ENCODE assay signal across 18 mouse cellular contexts in genomic region chr15:98726079-98726478, GRCm38 (mm10). TPM values are rescaled to one million over a fixed set of nuclear protein-coding genes. Genes with fewer than 3 reads are reported as not detected.
A peak's percentile ranks its signal among the peaks of the same experiment; 100 is the strongest.
DNase-seq lines count a peak whose midpoint lies in the region; ATAC-seq lines count a peak whose summit lies in the region.
"Had no signal": no experiment of that assay in that cellular context is flagged by ENCODE, and none has a peak within 500 bp of the region (broad histone marks: within the 10 kb centered on the region; RNA-seq: fewer than 3 reads in every experiment).

No protein-coding gene starts in this region.

- H3K9me3 ChIP-seq in midbrain, embryonic 11.5 days (ENCODE audit: control insufficient read depth, low read length), result no peaks in the 10 kb centered on the region
- no peaks in the 10 kb centered on the region for H3K9me3 ChIP-seq in midbrain, embryonic 16.5 days (replicated peaks; ENCODE audit: control insufficient read depth, low read length, poor library complexity, severe bottlenecking)
- H3K9me3 ChIP-seq: midbrain, embryonic 15.5 days; neural tube, embryonic 13.5 days; stomach, embryonic 15.5 days had no signal

- H3K27ac ChIP-seq in midbrain, embryonic 11.5 days (ENCODE audit: low read depth, low read length), result no peak overlapping the region
- H3K27ac ChIP-seq in midbrain, embryonic 16.5 days (ENCODE audit: low read length), result no peak overlapping the region
- H3K27ac ChIP-seq: macrophage; midbrain, embryonic 15.5 days; neural tube, embryonic 13.5 days; stomach, embryonic 15.5 days had no signal

- peaks cover 11% of the 10 kb centered on the region; the same call in 1 of the 2 replicates for H3K4me1 ChIP-seq in midbrain, embryonic 11.5 days (ENCODE audit: control insufficient read depth, insufficient read depth, low read length)
- H3K4me1 ChIP-seq in midbrain, embryonic 16.5 days (ENCODE audit: control insufficient read depth, insufficient read depth, low read length), result peaks cover 11% of the 10 kb centered on the region

- DNase-seq in kidney, adult 9 months, result peak; percentile 55
- DNase-seq in kidney, postnatal 10 days, result no peak
- peak; percentile 67 for DNase-seq in midbrain, embryonic 11.5 days (ENCODE audit: low spot score, missing footprints)
- DNase-seq in kidney, postnatal 25 days, result peak; percentile 30 to 74
- no peak for DNase-seq in thymus, adult 18-20 months
- no peak for DNase-seq in left cerebral cortex, adult 9 months (ENCODE audit: low spot score in 2 of 2)
- DNase-seq: B cell, adult 2 months; gastrocnemius, postnatal 10 days; left cerebral cortex, postnatal 4 days; retina, postnatal 1 day had no signal

- H3K9ac ChIP-seq in midbrain, embryonic 11.5 days (ENCODE audit: low read length), result no peak overlapping the region
- no peak overlapping the region for H3K9ac ChIP-seq in midbrain, embryonic 16.5 days (ENCODE audit: low read depth, low read length)
- H3K9ac ChIP-seq: midbrain, embryonic 15.5 days; stomach, embryonic 15.5 days had no signal

- 84% methylated on average over 4 of the region's 4 CpGs for WGBS in midbrain, embryonic 11.5 days
- 71% methylated on average over 4 of the region's 4 CpGs for WGBS in midbrain, embryonic 16.5 days

- ATAC-seq in midbrain, embryonic 11.5 days (ENCODE audit: low FRiP score), result no peak
- ATAC-seq in midbrain, embryonic 16.5 days, result no peak
- ATAC-seq: activated CD4-positive, CD25-positive, alpha-beta regulatory T cell, adult 4 months; midbrain, embryonic 15.5 days had no signal

- no peak overlapping the region for H3K4me3 ChIP-seq in midbrain, embryonic 11.5 days (ENCODE audit: low read depth, low read length)
- H3K4me3 ChIP-seq in midbrain, embryonic 16.5 days (ENCODE audit: low read depth, low read length), result no peak overlapping the region
- H3K4me3 ChIP-seq: midbrain, embryonic 15.5 days had no signal

- H3K4me2 ChIP-seq in midbrain, embryonic 11.5 days, result no peak overlapping the region
- H3K4me2 ChIP-seq in midbrain, embryonic 16.5 days (ENCODE audit: low read length), result no peak overlapping the region
- H3K4me2 ChIP-seq: midbrain, embryonic 15.5 days had no signal

- H3K27me3 ChIP-seq in midbrain, embryonic 11.5 days (ENCODE audit: control insufficient read depth, insufficient read depth, low read length), result peaks cover 7% of the 10 kb centered on the region
- H3K27me3 ChIP-seq in midbrain, embryonic 16.5 days (ENCODE audit: control insufficient read depth, insufficient read depth, low read depth, low read length), result peaks cover 14% of the 10 kb centered on the region
- H3K27me3 ChIP-seq: stomach, embryonic 15.5 days had no signal

- no peaks in the 10 kb centered on the region for H3K36me3 ChIP-seq in midbrain, embryonic 11.5 days (ENCODE audit: control insufficient read depth, insufficient read depth, low read length)
- no peaks in the 10 kb centered on the region for H3K36me3 ChIP-seq in midbrain, embryonic 16.5 days (ENCODE audit: control insufficient read depth, insufficient read depth, low read length)
- H3K36me3 ChIP-seq: midbrain, embryonic 15.5 days; neural tube, embryonic 13.5 days; stomach, embryonic 15.5 days had no signal

RNA-seq across cellular contexts. Expression of gene Fkbp11, which starts 1.9 kb away (rescaled TPM):
- polyA plus RNA-seq in midbrain, embryonic 11.5 days (2014; fragmentation: Nextera tagmentation; extraction: Ambion mirVana), result 10.3 and 10.5 TPM in 2 replicates
- 2.3 and 4.0 TPM in 2 replicates for polyA plus RNA-seq in midbrain, embryonic 16.5 days (2015; fragmentation: Nextera tagmentation; extraction: Ambion mirVana)

RNA-seq across cellular contexts. Expression of gene Ccdc65, which starts 18.1 kb away (rescaled TPM):
- polyA plus RNA-seq in midbrain, embryonic 11.5 days (2014; fragmentation: Nextera tagmentation; extraction: Ambion mirVana), result 0.71 and 1.4 TPM in 2 replicates
- polyA plus RNA-seq in midbrain, embryonic 16.5 days (2015; fragmentation: Nextera tagmentation; extraction: Ambion mirVana), result 9.3 and 12.0 TPM in 2 replicates
- polyA plus RNA-seq: erythroblast, embryonic 14.5 days had no signal

RNA-seq across cellular contexts. Expression of gene Arf3, which starts 36.9 kb away (rescaled TPM):
- polyA plus RNA-seq in midbrain, embryonic 11.5 days (2014; fragmentation: Nextera tagmentation; extraction: Ambion mirVana), result 28.1 and 33.4 TPM in 2 replicates
- 96.4 and 102 TPM in 2 replicates for polyA plus RNA-seq in midbrain, embryonic 16.5 days (2015; fragmentation: Nextera tagmentation; extraction: Ambion mirVana)

RNA-seq across cellular contexts. Expression of gene Rnd1, which starts 48.8 kb away (rescaled TPM):
- polyA plus RNA-seq in midbrain, embryonic 11.5 days (2014; fragmentation: Nextera tagmentation; extraction: Ambion mirVana), result 6.1 and 6.3 TPM in 2 replicates
- polyA plus RNA-seq in midbrain, embryonic 16.5 days (2015; fragmentation: Nextera tagmentation; extraction: Ambion mirVana), result 15.5 and 19.8 TPM in 2 replicates
- polyA plus RNA-seq: erythroblast, embryonic 14.5 days had no signal

RNA-seq across cellular contexts. Expression of gene Wnt10b, which starts 51.9 kb away (rescaled TPM):
- 0.30 and 0.40 TPM in 2 replicates for polyA plus RNA-seq in midbrain, embryonic 11.5 days (2014; fragmentation: Nextera tagmentation; extraction: Ambion mirVana)
- not detected in 2 replicates for polyA plus RNA-seq in midbrain, embryonic 16.5 days (2015; fragmentation: Nextera tagmentation; extraction: Ambion mirVana)
- polyA plus RNA-seq: erythroblast, embryonic 14.5 days; heart, embryonic 11.5 days; macrophage; midbrain, embryonic 15.5 days; neural tube, embryonic 13.5 days had no signal

Comparison
In these comparisons a context has a peak if more than half of its experiments do, and no peak if none do; other contexts are left out.
1. DNase-seq: peak in kidney, adult 9 months (single experiment), midbrain, embryonic 11.5 days (single experiment) and kidney, postnatal 25 days (2 of 2); none in kidney, postnatal 10 days (single experiment), thymus, adult 18-20 months (0 of 2) and left cerebral cortex, adult 9 months (0 of 2).